Mouse (Mus musculus): ENCODE measurements around the gene Lhx5.

Gene Lhx5

GRCm38 (mm10) chr5:120432486-120433015 is 1.1 kb downstream of the Lhx5 start:
- DNase-seq (ENCODE audit: low read depth, low spot score) = peak; percentile 35

GRCm38 (mm10) chr5:120433135-120433760 is 1.7 kb downstream of the Lhx5 start:
- DNase-seq (ENCODE audit: low read depth, low spot score) = peak; percentile 60

DNA sequence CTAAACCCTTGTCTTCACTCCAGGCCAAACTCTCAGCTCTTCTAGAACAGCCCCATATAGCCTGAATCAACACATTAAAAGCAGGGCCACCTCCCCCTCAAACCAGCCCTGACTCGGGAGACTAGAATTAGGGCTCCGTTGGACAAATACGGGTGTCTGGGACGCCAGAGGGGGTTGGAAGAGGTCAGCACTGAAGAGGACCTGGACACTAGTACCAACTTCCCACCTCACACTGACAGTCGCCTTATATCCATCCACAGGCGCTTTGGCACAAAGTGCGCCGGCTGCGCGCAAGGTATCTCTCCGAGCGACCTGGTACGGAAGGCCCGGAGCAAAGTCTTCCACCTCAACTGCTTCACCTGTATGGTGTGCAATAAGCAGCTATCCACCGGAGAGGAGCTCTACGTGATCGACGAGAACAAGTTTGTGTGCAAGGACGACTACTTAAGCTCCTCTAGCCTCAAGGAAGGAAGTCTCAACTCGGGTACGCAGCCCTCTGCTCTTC is 2.8 kb downstream of the Lhx5 start:
- peak; percentile 41 for DNase-seq (ENCODE audit: low read depth, low spot score)

DNA sequence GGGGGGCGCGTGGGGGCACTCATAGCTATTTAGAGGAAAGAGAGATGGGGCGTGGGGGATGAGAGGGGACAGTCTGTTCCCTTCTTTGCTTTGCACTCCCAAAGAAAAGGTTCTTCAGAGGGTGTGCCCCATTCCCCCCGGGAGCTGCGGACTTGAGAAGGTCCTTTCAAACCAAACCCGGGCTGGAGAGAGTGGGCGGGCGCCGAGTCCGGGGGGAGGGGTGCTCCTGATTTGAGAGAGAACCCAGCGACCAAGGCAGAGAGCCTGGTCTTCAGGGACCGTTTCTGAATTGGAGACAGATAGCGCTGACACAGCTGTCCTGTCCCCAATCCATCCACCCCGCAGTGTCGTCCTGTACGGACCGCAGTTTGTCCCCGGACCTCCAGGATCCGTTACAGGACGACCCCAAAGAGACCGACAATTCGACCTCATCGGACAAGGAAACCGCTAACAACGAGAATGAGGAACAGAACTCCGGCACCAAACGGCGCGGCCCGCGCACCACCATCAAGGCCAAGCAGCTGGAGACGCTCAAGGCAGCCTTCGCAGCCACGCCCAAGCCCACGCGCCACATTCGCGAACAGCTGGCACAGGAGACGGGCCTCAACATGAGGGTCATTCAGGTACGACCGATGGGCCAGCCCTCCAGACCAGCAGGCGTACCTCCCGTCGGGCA is 3.6 kb downstream of the Lhx5 start:
- peak; percentile 64 for DNase-seq (ENCODE audit: low read depth, low spot score)

DNA sequence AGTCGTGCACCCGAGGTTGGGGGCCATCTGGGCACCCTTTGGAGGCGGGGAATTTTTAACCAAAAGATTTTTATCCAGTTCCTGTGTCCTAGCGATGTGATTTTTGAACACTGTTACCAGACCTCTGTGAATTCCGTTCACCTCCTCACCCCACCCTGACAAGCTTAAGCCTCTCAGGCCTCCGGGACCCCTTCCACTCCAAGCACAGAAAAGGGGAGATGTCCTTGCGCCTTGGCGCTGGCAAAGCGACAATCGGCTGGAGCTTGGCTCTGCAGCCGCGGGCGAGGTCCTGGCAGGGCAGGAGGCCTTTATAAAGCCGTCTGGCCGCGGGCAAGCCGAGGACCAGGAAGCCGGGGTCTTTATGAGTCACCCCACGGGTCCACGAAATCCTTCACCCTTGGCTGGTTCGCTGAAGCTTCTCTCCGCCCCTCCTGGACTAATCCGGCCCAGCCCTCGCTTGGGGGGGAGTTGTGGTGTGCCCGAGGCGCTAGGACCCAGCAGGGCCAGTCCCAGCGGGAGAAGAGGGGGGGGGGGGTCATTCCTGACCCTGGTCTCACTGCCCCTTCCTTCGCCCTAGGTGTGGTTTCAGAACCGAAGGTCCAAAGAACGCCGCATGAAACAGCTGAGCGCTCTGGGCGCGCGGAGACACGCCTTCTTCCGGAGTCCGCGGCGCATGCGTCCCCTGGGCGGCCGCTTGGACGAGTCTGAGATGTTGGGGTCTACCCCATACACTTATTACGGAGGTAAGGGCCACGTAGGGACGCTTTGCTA is 4.4 kb downstream of the Lhx5 start:
- DNase-seq (ENCODE audit: low read depth, low spot score) = peak; percentile 61

- peak; percentile 68 for DNase-seq (ENCODE audit: low read depth, low spot score)
Observed at GRCm38 (mm10) chr5:120436885-120437495, 5.5 kb downstream of the Lhx5 start.

GRCm38 (mm10) chr5:120437539-120437938 is 6.0 kb downstream of the Lhx5 start:
- DNase-seq (ENCODE audit: low read depth, low spot score) = no peak

DNA sequence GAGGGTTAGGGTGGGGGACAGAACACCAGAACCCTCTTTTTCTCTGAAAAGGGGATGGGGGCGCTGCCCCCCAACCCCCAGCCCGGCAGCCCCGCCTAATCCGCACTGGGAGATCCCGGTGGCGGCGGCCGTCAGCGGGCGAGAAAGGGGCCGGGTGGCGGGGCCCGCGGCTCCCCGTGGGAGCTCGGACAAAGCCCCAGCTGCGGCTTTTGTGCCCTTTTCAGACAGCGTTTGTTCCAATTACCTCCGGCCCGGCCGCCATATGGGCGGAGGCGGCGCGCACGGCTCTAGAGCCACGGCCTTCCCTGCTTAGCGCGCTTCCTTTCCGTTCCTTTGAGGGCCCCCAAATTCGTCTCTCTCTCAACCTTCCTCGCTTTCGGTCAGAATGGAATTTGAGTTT is 6.5 kb downstream of the Lhx5 start:
- peak; percentile 55 for DNase-seq (ENCODE audit: low read depth, low spot score)

DNA sequence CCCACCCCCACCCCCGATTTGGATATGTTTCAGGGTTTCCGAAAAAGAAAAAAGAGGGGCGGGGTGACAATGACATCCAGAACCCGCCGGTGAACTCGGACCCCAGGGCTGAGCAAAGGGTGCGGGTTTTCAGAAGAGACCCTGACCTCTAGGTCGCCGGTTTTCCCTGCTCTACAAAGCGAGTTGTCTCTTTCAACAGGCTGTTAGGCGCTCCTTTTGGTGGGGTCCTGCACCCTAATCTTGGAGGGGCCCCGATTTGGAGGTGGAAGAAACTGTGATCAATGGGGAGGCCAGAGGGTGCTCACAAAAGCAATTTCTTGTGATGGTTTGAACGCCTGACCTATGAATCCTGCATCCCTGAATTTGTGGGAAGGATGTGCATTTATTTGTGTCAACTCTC is 7.0 kb downstream of the Lhx5 start:
- DNase-seq (ENCODE audit: low read depth, low spot score) = peak; percentile 23

DNA sequence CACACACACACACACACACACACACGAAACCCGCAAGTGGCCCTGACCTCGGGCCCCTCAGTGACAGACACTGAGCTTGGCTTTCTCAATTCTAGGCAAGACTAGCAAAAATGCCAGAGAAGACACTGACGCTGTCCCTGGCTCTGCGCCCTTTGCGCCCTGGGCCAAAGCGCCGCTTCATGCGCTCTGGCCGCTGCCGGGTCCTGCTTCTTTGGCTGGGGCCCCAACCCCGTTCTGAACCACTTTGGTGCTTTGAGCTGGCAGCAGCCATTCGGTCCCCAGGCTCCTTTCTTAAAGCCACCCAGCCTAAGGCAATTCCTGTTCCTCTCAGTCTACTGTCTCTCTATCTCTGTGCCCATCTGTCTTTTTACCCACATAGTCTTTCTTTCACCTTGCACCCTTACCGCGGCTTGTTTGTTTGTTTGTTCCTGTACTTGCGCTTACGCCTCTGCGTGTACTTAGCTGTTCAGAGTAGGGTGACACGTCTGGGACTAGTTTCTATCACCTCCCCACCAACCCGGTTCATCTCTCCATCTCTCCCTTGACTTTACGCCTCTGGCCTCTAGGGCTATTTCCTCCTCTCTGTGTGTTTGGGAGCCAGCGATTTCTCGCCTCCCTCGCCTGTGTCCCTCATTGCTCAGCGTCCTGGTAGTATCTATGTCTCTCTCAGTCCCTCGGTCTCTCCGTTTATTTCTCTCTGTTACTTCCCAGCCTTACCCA is 7.7 kb downstream of the Lhx5 start:
- peak; percentile 57 for DNase-seq (ENCODE audit: low read depth, low spot score)

GRCm38 (mm10) chr5:120439887-120440670 is 8.6 kb downstream of the Lhx5 start:
- peak; percentile 36 for DNase-seq (ENCODE audit: low read depth, low spot score)

- peak; percentile 95 for DNase-seq (ENCODE audit: low read depth, low spot score)
Observed at GRCm38 (mm10) chr5:120440733-120441132, 9.2 kb downstream of the Lhx5 start.

GRCm38 (mm10) chr5:120447305-120447704 is 15.8 kb downstream of the Lhx5 start:
- no peak for DNase-seq (ENCODE audit: low read depth, low spot score)

GRCm38 (mm10) chr5:120454756-120455337 is 23.3 kb downstream of the Lhx5 start:
- DNase-seq (ENCODE audit: low read depth, low spot score) = peak; percentile 64

DNA sequence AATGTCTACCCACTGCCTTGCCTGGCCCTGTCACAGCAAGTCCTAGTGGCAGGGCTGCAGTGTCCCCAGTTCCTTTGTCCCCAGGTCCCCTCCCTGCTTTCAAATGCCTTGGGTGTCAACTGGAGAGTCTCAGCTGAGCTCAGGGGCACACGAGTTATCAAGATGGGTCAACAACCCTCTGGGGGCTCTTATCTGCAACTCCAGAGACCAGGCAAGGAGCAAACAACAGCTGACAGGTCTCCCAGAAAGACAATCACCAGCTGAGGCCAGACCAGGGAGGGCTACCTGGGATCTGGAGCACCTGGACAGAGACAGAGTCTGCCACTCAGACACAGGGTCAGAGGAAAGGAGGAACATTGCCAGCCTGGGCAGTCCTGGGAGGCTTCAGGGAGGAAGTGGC is 24.8 kb downstream of the Lhx5 start:
- DNase-seq (ENCODE audit: low read depth, low spot score) = no peak

DNA sequence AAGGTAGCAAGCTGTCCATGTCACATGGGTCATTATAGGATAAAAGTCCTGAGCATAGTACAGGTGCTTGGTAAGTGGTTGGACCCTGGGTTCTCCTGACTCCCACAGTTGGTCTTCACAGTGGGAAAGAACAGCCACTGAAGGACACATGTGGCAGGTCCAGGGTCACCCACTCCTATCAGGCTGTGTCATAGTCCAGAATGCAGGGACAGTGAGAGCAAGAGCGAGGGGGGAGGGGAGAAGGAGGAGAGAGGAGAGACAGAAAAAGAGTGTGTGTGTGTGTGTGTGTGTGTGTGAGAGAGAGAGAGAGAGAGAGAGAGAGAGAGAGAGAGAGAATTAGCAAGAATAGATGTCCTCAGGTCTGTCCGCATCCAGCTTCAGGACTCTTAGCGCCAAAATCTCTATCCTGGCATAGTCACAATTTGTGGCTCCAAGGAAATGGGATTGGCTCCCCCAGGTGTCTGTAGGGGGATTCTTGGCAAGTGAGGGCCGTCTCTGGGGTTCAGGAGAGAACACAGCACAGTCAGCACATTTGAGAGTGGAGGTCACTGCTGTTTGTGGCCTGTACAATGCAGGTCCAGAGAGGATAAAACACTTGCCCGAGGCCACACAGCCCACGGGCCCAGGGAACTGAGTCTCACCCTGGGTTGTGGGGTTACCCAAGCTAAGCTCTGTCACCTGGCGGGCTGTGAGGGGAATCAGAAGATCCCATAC is 25.5 kb downstream of the Lhx5 start:
- no peak for DNase-seq (ENCODE audit: low read depth, low spot score)

GRCm38 (mm10) chr5:120457628-120458027 is 26.1 kb downstream of the Lhx5 start:
- peak; percentile 95 for DNase-seq (ENCODE audit: low read depth, low spot score)

GRCm38 (mm10) chr5:120459133-120459532 is 27.6 kb downstream of the Lhx5 start:
- DNase-seq (ENCODE audit: low read depth, low spot score) = peak; percentile 93

GRCm38 (mm10) chr5:120461902-120462301 is 30.4 kb downstream of the Lhx5 start:
- no peak for DNase-seq (ENCODE audit: low read depth, low spot score)
